Mouse (Mus musculus) frontal cortex, adult 2 months (tissue): ENCODE results near the gene Wdr59. TPM values are rescaled to one million over a fixed set of nuclear protein-coding genes. Genes with fewer than 3 reads are reported as not detected.

Experiments used
- DNase-seq, 2 experiments: peaks; one replicate each; pipeline ENCODE4 v3.0.0; 2022; ENCODE audit warnings: low spot score in 1 of 2; ENCODE audit errors: extremely low spot score in 1 of 2
- polyA plus RNA-seq: library from polyadenylated mRNA; depleted of rRNA; stranded (reverse); fragments of >200 nt; gene quantifications from 2 replicates; pipeline ENCODE4 v1.2.3, GENCODE M21; 2012

Wdr59 gene
- polyA plus RNA-seq, 1 experiment = 17.2 TPM

- no peak for DNase-seq
Measured at GRCm38 (mm10) chr8:111539422-111540076, 17.7 kb upstream of the Wdr59 start.

GRCm38 (mm10) chr8:111538194-111538593, 16.3 kb upstream of the Wdr59 start:
- DNase-seq = no peak

- DNase-seq = no peak
Measured at GRCm38 (mm10) chr8:111537765-111538158, 15.9 kb upstream of the Wdr59 start.

- peak in 1 of 2 experiments; percentile 56 for DNase-seq
Measured at GRCm38 (mm10) chr8:111536978-111537764, 15.3 kb upstream of the Wdr59 start.

DNA sequence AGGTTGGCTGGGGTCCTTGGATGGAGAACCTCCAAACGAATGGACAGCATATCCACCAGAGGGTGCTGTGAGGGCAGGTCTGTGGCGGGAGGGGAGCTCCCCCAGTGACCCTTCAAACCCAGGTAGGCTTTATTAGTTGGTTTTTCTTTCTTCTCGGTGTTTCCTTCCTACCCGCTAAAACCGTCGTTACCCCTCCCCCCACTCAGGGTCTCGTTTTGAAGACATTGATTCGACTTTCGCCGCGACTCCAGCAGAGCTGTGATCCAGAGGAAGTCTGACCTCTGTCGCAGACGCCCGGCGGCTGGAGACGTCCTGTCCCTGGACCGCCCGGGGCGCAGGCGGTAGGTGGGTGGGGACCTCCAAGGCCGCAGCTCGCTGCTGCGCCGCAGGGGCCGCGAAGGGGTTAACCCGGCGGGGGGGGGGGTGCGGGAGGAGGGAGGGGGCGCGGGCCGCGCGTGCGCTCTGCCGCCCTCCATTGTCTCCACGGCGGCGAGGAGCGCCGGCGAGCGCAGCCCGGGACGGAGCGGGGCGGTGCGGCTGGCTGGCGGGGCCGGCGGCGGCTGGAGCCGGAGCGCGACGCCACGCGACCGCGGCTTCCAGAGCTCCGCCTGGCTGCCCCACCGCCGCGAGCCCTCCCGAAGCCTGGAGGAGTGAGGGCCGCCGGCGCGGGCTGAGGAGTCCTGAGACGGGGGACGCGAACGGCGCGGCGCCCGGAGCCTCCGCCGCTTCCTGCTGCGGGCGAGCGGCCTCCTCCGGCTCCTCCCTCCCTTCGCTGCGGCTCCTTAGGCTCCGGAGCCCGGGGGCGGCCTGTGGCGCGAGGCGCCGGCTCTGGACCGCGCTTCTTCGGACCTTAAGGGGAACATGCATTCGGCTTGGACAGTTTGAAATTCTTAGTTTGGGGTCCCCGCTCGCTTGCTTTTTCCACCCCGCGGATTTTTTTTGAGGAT, 14.4 kb upstream of the Wdr59 start, which contains the start of gene Znrf1:
Znrf1 (plus strand) TSS at position 67 of the 947 bp plus-strand sequence.
- peak; percentile 52 to 67 for DNase-seq

GRCm38 (mm10) chr8:111535491-111535890, 13.6 kb upstream of the Wdr59 start:
- DNase-seq = no peak

GRCm38 (mm10) chr8:111533503-111533902, 11.6 kb upstream of the Wdr59 start:
- DNase-seq = no peak

DNA sequence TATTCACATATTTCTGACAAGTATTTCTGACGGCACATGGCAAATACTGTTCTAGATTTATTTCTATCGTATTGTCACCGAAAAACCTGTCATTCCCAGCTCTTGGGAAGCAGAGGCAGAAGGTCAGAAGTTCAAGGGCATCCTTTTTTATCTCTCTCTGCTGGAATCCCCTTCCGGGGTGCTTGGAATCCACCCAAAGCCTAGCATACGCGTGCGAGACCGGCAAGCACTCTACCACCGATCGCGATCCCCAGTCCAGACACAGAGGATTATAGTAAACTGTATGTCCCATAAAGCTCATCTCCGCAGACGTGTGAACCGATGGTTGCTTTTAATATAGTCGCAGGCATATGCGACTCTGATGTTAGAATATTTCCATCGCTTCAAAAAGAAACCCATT, 9.7 kb upstream of the Wdr59 start:
- no peak for DNase-seq

DNA sequence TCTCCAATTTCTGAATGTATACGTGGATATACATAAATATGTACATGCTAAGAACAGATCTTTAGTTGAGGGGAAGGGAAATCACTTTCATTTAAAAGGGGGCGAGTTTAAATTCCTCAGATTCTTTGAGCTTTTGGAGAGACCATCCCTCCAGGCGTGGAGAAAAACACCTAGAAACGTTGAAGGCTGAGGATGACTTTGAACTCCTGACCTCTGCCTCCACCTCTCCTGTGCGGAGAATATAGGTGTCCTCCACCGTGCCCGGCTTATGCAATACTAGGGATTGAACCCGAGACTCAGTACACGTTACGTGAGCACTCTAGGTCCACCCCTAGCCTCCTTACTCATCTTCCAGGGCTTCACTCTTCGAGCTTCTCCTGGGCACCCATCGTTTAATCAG, 9.3 kb upstream of the Wdr59 start:
- DNase-seq = no peak

DNA sequence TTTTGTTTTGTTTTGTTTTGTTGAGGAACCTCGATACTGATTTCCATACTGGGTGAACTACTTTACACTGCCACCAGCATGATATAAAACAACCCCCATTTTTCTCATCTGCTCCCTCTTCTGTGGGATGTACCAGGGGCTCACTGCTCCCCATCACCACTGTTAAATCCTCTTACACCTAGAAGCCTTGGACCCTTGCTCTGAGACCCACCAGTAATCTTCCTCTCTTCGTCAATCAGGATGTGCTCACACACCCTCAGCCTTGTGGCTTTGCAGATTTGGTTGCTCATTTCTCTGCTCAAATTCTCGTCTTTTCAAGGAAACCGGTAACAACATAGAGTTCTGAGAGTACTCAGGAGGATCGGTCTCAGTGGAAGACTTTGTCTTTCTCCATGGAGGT, 6.2 kb upstream of the Wdr59 start:
- no peak for DNase-seq

- DNase-seq = no peak
Measured at GRCm38 (mm10) chr8:111527149-111527548, 5.3 kb upstream of the Wdr59 start.

GRCm38 (mm10) chr8:111526403-111527024, 4.6 kb upstream of the Wdr59 start:
- DNase-seq = no peak

GRCm38 (mm10) chr8:111517466-111517865, 4.4 kb downstream of the Wdr59 start:
- DNase-seq = no peak

DNA sequence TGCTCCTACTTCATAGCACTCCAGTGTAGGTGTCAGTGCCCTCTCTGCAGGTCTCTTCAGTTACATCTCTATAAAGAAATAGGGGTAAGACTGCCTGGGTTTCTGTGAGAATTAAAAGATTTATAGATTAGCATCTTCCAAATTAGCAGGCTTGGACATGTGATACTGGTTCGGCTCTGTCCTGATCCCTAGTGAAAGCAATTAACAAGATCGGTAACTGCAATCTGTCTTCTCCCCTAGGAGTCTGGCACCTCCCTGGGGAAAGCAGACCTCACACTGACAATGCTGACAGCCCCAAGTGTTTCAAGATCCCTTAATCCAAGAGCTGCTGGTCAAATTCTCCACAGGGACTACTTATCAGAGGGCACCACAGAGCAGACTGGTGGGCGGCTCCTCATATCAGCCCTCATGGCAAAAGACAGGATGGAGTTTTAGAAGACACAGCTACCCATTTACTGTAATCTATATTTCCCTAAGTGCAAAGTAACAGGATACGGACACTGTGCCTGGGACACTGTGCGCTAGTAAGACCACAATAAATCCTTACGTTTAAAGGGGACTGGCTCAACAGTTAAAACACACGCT, 5.3 kb downstream of the Wdr59 start:
- no peak for DNase-seq

GRCm38 (mm10) chr8:111513446-111513845, 8.4 kb downstream of the Wdr59 start:
- no peak for DNase-seq

- DNase-seq = no peak
Measured at GRCm38 (mm10) chr8:111512941-111513340, 9.0 kb downstream of the Wdr59 start.

- DNase-seq = no peak
Measured at GRCm38 (mm10) chr8:111510401-111510800, 11.5 kb downstream of the Wdr59 start.

- DNase-seq = no peak
Measured at GRCm38 (mm10) chr8:111509278-111509677, 12.6 kb downstream of the Wdr59 start.

GRCm38 (mm10) chr8:111508566-111508965, 13.3 kb downstream of the Wdr59 start:
- no peak for DNase-seq
